Mouse (Mus musculus): ENCODE data around the gene Tmem8. TPM values are rescaled to one million over a fixed set of nuclear protein-coding genes. Genes with fewer than 3 reads are reported as not detected.

Tmem8 gene
- total and polyA plus RNA-seq, 2 experiments from 2014 or later = 3.5 to 9.0 TPM

GRCm38 (mm10) chr17:26070136-26070535 is 43.0 kb upstream of the Tmem8 start:
- peak overlapping the region; percentile 99 for H3K4me2 ChIP-seq (ENCODE audit: low read depth, low read length, poor library complexity, severe bottlenecking)
- WGBS = 38% methylated on average over 6 of the region's 6 CpGs
- DNase-seq (ENCODE audit: low spot score) (no peak), ATAC-seq (ENCODE audit: low FRiP score) (no peak)
- TF ChIP-seq CTCF (IDR thresholded peaks at IDR 0.05) = no peak
- H3K27ac ChIP-seq (ENCODE audit: low read depth, low read length) = no peak overlapping the region
- H3K9me3 ChIP-seq (ENCODE audit: low read length) = no peaks in the 10 kb centered on the region
- no peaks in the 10 kb centered on the region for H3K27me3 ChIP-seq (ENCODE audit: insufficient read depth, low read length)
- peaks cover 1% of the 10 kb centered on the region; the same call in 1 of the 2 replicates for H3K36me3 ChIP-seq (ENCODE audit: insufficient read depth, low read length)
- no peak overlapping the region for H3K9ac ChIP-seq (replicated peaks; ENCODE audit: low read length, poor library complexity, severe bottlenecking)
- H3K4me1 ChIP-seq (ENCODE audit: insufficient read depth, low read length) = peaks cover 6% of the 10 kb centered on the region; the same call in 1 of the 2 replicates
- H3K4me3 ChIP-seq (ENCODE audit: low read depth, low read length) = peak overlapping the region; percentile 68

DNA sequence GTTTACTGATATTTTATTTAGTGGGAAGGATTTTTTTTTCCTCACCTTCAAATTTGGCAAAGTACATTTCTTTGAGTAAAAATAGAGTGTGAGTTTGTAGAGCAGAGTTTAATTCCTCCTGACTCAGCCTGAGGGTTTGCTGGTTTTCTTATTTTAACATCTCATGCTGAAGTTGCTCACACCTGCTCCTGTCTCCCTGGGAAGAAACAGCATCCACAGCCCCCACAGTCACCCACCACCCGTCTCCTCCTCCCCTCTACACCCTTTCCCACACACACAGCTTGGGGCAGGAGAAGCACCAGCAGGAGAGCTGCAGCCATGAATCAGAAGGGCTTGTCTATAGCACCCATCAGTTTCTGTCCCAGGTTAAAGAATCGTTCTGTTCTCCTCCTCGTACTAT is 37.9 kb upstream of the Tmem8 start:
- H3K4me3 ChIP-seq (ENCODE audit: low read depth, low read length) = no peak overlapping the region
- WGBS = 71% methylated on average over 3 of the region's 3 CpGs
- H3K27ac ChIP-seq (ENCODE audit: low read depth, low read length) = no peak overlapping the region
- 0 out of 2 replicates have a peak, but pooled peaks cover under 1% of the 10 kb centered on the region for H3K4me1 ChIP-seq (ENCODE audit: insufficient read depth, low read length)
- no peaks in the 10 kb centered on the region for H3K27me3 ChIP-seq (ENCODE audit: insufficient read depth, low read length)
- no peaks in the 10 kb centered on the region for H3K36me3 ChIP-seq (ENCODE audit: insufficient read depth, low read length)
- no peaks in the 10 kb centered on the region for H3K9me3 ChIP-seq (ENCODE audit: low read length)
- DNase-seq (ENCODE audit: low spot score) (no peak), ATAC-seq (ENCODE audit: low FRiP score) (no peak)
- no peak overlapping the region for H3K4me2 ChIP-seq (ENCODE audit: low read depth, low read length, poor library complexity, severe bottlenecking)
- TF ChIP-seq CTCF (IDR thresholded peaks at IDR 0.05) = no peak
- H3K9ac ChIP-seq (replicated peaks; ENCODE audit: low read length, poor library complexity, severe bottlenecking) = no peak overlapping the region

GRCm38 (mm10) chr17:26078851-26079250 is 34.2 kb upstream of the Tmem8 start:
- no peaks in the 10 kb centered on the region for H3K9me3 ChIP-seq (ENCODE audit: low read length)
- ATAC-seq (ENCODE audit: low FRiP score) (no peak), DNase-seq (ENCODE audit: low spot score) (peak; percentile 67)
- whole genome bisulfite sequencing = 66% methylated on average over 2 of the region's 2 CpGs
- H3K4me3 ChIP-seq (ENCODE audit: low read depth, low read length) = no peak overlapping the region
- no peak overlapping the region for H3K9ac ChIP-seq (replicated peaks; ENCODE audit: low read length, poor library complexity, severe bottlenecking)
- TF ChIP-seq CTCF (IDR thresholded peaks at IDR 0.05) = peak; percentile 27
- H3K36me3 ChIP-seq (ENCODE audit: insufficient read depth, low read length) = peaks cover 5% of the 10 kb centered on the region; the same call in 1 of the 2 replicates
- no peak overlapping the region for H3K4me2 ChIP-seq (ENCODE audit: low read depth, low read length, poor library complexity, severe bottlenecking)
- H3K27ac ChIP-seq (ENCODE audit: low read depth, low read length) = no peak overlapping the region
- H3K4me1 ChIP-seq (ENCODE audit: insufficient read depth, low read length) = no peaks in the 10 kb centered on the region
- no peaks in the 10 kb centered on the region for H3K27me3 ChIP-seq (ENCODE audit: insufficient read depth, low read length)

GRCm38 (mm10) chr17:26080867-26081266 is 32.2 kb upstream of the Tmem8 start:
- Histone ChIP-seq H3K4me2 (ENCODE audit: low read depth, low read length, poor library complexity, severe bottlenecking) (no peak overlapping the region), H3K4me3 (ENCODE audit: low read depth, low read length) (no peak overlapping the region), H3K4me1 (ENCODE audit: insufficient read depth, low read length) (no peaks in the 10 kb centered on the region), H3K27ac (ENCODE audit: low read depth, low read length) (no peak overlapping the region), H3K9ac (replicated peaks; ENCODE audit: low read length, poor library complexity, severe bottlenecking) (no peak overlapping the region), H3K27me3 (ENCODE audit: insufficient read depth, low read length) (no peaks in the 10 kb centered on the region), H3K36me3 (ENCODE audit: insufficient read depth, low read length) (peaks cover 6% of the 10 kb centered on the region; the same call in 1 of the 2 replicates), H3K9me3 (ENCODE audit: low read length) (no peaks in the 10 kb centered on the region)
- TF ChIP-seq CTCF (IDR thresholded peaks at IDR 0.05) = no peak
- no peak for DNase-seq (ENCODE audit: low spot score)
- no peak for ATAC-seq (ENCODE audit: low FRiP score)
- 42% methylated on average over 2 of the region's 2 CpGs for WGBS

- no peak overlapping the region for H3K27ac ChIP-seq (ENCODE audit: low read depth, low read length)
- 91% methylated on average over 9 of the region's 9 CpGs for WGBS
- H3K36me3 ChIP-seq (ENCODE audit: insufficient read depth, low read length) = peaks cover 6% of the 10 kb centered on the region; the same call in 1 of the 2 replicates
- H3K4me3 ChIP-seq (ENCODE audit: low read depth, low read length) = no peak overlapping the region
- no peaks in the 10 kb centered on the region for H3K4me1 ChIP-seq (ENCODE audit: insufficient read depth, low read length)
- no peaks in the 10 kb centered on the region for H3K27me3 ChIP-seq (ENCODE audit: insufficient read depth, low read length)
- no peaks in the 10 kb centered on the region for H3K9me3 ChIP-seq (ENCODE audit: low read length)
- ATAC-seq (ENCODE audit: low FRiP score) = no peak
- no peak for TF ChIP-seq CTCF (IDR thresholded peaks at IDR 0.05)
- H3K4me2 ChIP-seq (ENCODE audit: low read depth, low read length, poor library complexity, severe bottlenecking) = no peak overlapping the region
- no peak overlapping the region for H3K9ac ChIP-seq (replicated peaks; ENCODE audit: low read length, poor library complexity, severe bottlenecking)
- no peak for DNase-seq (ENCODE audit: low spot score)
Measured at GRCm38 (mm10) chr17:26087059-26087564, 26.0 kb upstream of the Tmem8 start.

GRCm38 (mm10) chr17:26089905-26090632 is 23.0 kb upstream of the Tmem8 start, which contains the start of gene Decr2:
TSS of gene Decr2 (minus strand) at chr17:26090337.
- no peaks in the 10 kb centered on the region for H3K9me3 ChIP-seq (ENCODE audit: low read length)
- H3K36me3 ChIP-seq (ENCODE audit: insufficient read depth, low read length) = no peaks in the 10 kb centered on the region
- H3K4me3 ChIP-seq (ENCODE audit: low read depth, low read length) = peak within 1 kb of the TSS; percentile 63
- H3K27ac ChIP-seq (ENCODE audit: low read depth, low read length) = peak within 1 kb of the TSS; percentile 70
- WGBS = 2% methylated on average over 32 of the region's 32 CpGs
- peak within 1 kb of the TSS; percentile 68 for H3K9ac ChIP-seq (replicated peaks; ENCODE audit: low read length, poor library complexity, severe bottlenecking)
- peak; percentile 95 for TF ChIP-seq CTCF (IDR thresholded peaks at IDR 0.05)
- DNase-seq (ENCODE audit: low spot score) (peak; percentile 94), ATAC-seq (ENCODE audit: low FRiP score) (peak; percentile 80)
- peak within 1 kb of the TSS; percentile 84 for H3K4me2 ChIP-seq (ENCODE audit: low read depth, low read length, poor library complexity, severe bottlenecking)
- no peaks in the 10 kb centered on the region for H3K27me3 ChIP-seq (ENCODE audit: insufficient read depth, low read length)
- H3K4me1 ChIP-seq (ENCODE audit: insufficient read depth, low read length) = no peaks in the 10 kb centered on the region; the same call in 1 of the 2 replicates
